Mouse (Mus musculus): Measurements from ENCODE around the gene Pex3. TPM values are rescaled to one million over a fixed set of nuclear protein-coding genes. Genes with fewer than 3 reads are reported as not detected.
"Not testable (repeated sequence)": the region's sequence is repeated elsewhere in the genome, so short reads cannot be mapped to it uniquely, and the experiment has no call there.

Gene Pex3
- total RNA-seq, 1 experiment from 2014 or later, result 32.9 TPM

DNA sequence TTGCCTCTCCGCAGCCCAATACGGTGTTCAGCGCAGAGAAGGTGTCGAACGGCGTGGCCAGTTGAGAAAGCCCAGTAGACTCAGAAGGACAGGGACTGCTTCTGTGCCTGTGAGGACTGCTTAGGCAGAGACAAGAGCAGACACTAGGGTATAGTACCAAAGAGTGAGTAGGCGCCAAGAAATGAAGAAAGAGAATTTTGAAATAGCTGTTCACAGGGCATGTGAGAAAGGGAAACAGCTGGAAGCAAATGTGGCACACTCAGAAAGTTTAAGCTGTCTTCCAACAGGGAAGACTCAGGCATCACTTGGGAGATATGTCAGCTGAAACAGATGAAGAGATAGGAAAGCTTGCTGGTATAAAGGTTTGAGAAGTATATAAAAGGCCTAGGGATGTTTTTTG lies 16.2 kb downstream of the Pex3 start:
- DNase-seq, result no peak

DNA sequence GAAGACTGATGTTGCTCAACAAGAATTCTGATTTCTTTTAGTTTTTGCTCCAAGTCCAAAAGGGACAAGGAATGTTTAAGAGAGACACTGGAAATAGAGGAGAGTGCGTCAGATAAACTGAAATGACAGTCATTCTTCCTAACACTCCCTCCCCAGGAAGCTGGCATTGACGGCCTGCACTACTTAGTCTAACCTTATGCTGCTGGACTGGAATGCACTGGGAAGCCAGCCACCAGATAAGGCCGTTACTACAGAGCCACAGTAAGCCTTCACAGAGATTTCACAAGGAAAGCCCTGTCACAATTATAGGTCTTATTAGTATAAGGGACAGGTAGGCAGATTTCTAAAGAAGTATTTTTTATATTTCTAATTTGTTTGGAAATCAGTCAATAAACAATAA lies 18.2 kb downstream of the Pex3 start:
- DNase-seq, result no peak

DNA sequence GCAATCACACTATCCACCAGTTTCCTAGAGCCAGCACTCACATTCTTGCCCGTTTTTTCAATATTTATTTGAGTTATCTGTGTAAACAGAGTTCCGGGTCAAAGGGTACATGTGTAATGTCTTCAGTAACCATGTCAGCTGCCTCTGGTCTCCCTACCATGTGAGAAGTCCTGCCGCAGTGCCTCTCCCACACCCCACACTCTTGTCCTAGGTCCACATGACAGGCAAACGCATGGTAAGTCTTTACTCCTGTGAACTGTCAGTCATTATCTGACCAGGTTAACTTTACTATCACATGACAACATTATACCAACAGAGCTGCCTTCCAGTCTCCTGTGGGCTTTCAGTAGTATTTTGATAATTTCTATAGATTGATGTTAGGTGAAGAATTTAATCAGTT lies 24.8 kb downstream of the Pex3 start:
- no peak for DNase-seq

DNA sequence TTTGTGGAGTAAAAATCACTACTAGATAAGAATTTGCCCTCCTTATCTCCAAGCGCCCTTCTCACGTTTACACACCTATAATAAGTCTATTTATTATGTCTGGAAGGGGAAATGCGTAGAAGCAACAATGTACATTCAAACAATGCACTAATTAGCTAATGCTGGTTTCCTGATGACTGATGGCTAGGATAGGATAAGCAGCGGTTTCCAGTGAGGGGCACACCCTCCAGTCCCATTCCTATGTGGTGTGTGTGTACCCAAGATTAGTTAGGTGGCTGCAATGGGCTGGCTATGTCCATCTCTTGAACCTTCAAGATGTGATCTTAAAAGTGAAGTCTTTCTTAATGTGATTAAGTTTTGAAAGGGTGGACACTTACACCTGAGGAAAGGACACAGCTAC lies 31.1 kb downstream of the Pex3 start:
- DNase-seq, result no peak

DNA sequence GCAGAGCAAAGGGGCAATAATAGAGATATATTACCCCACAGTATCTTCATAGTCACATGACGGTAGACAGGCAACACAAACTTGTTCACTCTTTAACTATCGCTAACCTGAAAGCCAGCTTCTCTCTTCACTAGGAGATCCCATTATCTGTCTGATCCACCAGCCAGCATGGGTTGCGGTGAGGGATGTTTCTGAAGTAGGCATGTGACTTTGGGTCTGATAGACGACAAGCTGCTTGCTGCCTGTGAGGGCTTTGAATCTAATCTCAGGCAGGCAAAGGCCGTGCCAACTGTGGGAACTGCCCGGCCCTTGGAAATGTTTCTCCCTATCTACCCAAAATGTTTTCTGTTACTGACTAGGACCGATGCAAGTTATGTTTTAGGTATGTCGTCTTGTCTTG lies 50.6 kb downstream of the Pex3 start:
- DNase-seq, result no peak

DNA sequence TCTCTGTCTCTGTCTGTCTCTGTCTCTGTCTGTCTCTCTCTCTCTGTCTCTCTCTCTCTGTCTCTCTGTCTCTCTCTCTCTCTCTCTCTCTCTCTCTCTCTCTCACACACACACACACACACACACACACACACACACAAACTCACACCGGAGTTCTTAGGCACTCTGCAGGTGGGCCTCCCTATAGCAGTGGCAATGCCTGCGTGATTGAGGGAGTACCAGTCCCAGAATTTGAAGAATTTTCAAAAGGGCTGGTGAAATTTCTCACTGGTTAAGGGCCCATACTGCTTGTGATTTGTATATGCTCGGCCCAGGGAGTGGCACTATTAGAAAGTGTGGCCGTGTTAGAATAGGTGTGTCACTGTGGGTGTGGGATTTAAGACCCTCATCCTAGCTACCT lies 51.4 kb downstream of the Pex3 start:
- not testable (repeated sequence) for DNase-seq

DNA sequence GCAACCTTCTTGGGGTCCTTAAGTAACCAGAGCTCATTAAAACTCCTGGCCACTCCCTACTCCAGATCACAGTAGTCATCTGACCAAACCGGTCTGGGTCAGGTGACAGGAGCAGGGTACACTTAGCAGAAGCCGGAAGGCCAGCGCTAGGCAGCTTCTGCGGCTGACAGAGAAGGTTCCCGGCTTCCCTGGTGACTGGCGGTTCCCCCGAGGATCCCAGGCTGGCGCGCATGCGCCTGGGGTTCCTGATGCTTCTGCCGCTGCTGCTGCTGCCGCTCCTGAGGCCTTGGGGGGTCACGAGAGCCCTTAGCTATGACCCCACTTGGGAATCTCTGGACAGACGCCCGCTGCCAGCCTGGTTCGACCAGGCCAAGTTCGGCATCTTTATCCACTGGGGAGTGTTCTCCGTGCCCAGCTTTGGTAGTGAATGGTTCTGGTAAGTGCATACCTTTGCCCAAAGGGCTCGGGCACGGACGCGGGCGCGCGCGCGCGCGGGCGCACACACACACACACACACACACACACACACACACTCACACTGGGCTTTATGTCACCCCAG lies 51.9 kb downstream of the Pex3 start:
- DNase-seq, result peak; percentile 88

DNA sequence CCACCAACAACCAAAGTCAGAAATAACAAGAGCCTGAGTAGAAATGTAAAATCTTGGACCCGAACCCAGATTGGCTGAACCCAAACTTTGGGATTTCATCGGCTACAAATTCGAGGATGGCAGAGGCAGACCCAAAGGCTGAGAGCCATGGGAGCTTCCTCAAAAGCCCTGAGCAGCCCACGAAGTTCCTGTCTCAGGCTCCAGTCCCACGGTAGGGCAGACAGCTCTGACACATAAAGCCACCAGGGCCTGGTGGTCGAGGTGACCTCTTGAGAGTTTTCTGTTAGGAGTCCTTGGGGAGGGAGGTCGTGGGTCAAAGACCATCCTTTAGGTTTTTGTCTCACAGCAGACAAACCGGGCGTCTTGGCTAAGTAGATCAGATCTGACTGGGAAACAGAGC lies 52.5 kb downstream of the Pex3 start:
- DNase-seq, result no peak

DNA sequence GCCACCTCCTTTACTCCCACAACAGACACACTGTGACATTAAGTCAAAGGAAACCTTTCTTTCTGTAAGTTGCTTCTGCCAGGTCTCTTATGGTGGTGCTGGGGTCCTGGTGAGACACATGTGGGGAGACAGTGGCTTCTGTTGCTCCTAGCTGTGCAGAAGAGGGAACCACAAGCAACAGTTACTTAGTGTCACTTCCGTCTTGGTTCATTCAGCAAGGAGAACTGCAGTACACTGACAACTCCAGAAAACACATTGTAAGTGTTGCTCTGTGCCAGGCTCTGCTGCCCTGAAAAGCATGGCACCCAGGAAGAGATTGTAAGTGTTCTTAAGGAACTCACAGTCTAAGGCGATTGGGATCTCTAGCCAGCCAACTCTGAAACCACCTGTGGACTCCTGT lies 53.6 kb downstream of the Pex3 start, which contains the start of gene Fuca2:
Gene Fuca2, plus strand, starts transcription at position 210 of the 400 bp plus-strand sequence.
- no peak for DNase-seq

DNA sequence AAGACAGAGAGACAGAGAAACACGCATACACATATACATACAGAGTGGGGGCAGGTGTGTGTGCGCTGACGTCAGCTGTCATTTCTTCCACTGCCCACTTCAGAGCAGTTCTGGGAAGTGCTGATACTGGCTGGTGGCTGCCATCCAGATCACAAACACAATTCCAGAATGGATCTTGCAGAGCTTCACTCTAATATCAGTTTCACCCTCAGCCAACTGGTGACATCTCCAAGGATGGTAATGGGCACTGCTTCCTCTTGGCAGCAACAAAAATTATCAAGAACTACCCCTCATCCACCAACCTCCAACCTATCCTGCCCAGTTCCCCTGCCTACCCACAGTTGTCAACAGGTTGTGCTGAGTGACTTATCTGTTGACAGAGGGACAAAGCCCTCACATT lies 56.6 kb downstream of the Pex3 start:
- no peak for DNase-seq

DNA sequence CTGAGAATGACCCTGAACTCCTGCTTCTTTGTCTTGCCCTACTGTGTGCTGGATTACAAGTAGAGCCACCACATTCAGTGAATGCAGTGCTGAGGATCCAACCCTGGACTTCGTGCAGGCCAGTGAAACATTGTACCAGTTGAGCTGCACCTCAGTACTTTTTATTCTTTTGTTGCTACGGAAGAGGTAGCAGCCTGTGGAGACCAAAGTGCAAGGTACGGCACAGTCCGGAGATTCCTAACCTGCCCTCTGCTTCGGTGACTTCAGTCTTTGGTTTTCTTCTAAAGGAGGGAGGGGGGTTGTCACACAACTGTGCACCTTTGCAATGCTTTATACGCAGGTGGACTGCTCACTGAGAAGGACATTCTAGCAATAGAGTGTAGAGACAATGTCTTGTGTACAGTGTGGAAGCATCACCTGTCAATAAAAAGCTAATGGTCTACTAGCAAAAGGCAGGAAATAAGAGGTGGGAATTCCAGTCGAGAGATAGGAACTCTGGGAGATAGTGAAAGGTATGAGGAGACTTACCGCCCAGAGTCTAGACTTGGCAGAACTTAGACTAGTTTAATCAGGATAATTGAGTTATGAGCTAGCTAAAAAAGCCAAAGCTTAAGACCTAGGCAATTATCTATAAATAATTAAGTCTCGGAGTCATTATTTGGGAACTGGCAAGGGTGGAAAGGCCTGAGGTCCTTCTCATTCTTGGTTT lies 58.8 kb downstream of the Pex3 start:
- no peak for DNase-seq

DNA sequence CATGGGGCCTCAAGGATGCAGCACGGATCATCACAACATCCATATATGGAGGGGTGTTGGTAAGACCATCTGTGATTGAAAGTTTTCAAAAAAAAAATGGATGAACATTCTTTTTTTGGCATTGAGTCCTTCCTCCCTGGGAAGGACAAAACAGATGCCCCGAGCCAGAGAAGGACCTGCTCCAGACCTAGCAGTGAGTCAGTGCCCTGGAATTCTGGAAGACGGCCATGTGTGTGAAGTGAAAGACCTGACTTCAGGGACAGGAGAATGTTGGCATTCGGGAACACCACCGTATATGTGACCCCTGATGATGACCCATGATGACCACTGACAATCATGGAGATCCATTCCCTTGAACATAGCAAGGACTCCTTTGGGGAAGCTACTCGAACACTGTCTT lies 63.3 kb downstream of the Pex3 start:
- DNase-seq, result peak; percentile 26

DNA sequence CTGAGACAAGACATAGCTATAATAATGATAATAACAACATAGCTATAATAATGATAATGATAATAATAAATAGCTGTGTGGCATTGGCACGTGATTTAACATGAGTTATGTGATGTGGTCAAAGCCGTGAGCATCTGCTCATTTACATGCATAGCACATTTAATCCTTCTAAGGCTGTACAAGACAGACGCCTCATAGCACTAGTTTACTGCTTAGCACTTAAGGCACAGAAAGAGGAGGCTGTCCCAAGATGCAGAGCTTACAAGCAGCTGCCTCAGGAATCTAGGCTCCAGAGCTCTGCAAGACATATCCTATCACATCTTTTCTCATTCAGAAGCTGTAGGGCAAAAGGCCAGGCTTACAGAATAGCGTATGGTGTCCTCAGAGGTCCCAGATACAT lies 67.0 kb downstream of the Pex3 start:
- no peak for DNase-seq

DNA sequence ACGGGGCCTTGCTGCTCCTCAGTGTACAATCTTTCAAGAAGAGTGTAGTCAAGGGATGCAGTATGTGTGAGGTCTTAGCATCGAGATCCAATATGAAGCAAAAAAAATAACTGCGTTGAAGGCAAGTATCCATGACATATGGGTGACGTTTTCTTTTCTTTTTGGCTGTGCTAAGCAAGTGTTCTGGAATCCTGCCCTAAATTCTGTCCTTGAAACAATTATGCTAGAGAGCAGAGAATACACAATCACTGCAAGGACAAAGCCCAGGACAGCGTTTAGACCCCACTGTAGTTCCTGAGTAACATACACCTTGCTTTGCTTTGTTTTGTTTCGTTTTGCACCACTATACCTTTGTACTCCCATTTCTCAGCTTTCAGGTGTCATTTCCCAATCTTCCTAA lies 73.6 kb downstream of the Pex3 start:
- no peak for DNase-seq

DNA sequence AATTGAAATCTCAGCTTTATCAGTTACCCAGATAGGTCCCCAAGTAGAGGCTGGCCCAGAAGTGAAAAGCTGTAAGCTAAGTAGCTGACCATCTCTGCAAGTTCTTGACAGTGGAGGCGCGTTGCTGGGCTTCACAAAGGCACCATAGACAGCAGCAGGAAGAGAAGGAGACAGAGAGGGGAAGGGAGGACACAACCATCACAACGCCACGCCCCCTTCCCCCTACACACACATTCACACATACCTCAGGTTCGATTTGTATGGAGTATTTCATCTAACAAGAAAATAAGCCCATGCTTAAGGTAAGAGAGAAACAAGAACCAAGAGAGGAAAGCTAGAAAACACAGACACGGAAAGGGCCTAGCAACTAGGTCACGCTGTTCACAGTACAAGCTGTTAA lies 77.8 kb downstream of the Pex3 start:
- DNase-seq, result no peak

DNA sequence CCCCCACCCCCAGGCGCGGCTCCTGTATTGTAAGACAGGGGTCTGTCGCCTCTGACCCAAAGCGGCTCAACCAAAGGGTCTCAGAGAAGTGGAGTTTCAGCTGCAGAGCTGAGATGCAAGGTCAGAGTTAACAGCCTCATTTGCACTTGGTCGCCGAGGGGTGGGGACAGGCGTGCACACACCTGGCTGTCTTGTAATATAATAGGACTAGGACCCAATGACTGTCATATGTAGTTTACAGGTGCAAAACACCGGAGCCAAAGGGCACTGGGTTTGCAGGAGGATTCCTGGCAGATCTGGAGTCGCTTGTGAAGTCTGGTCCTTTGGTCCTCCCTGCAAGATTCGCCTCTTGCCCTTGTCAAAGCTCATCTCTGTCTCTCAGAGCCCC lies 78.4 kb downstream of the Pex3 start:
- no peak for DNase-seq

Other genes with a start within 250 kb of the Pex3 start
- 24.0 and 30.6 TPM in 2 replicates for gene Phactr2, start 78.7 kb downstream of the Pex3 start, total RNA-seq (2021)
- 14.8 and 19.4 TPM in 2 replicates for gene Fuca2, start 53.6 kb downstream of the Pex3 start, total RNA-seq (2021)
- gene Adat2, start 248 bp downstream of the Pex3 start, total RNA-seq (2021), result 3.6 and 3.7 TPM in 2 replicates